Mouse (Mus musculus) myocyte (in vitro differentiated cells): ENCODE results near the gene Ring1. TPM values are rescaled to one million over a fixed set of nuclear protein-coding genes. Genes with fewer than 3 reads are reported as not detected.

Source experiments
- H3K27me3 ChIP-seq: one replicate; pipeline ENCODE4 v1.6.1; 2011; ENCODE audit not compliant: control insufficient read depth, insufficient read depth, insufficient read length
- H3K36me3 ChIP-seq: one replicate; pipeline ENCODE4 v1.6.1; 2011; ENCODE audit not compliant: control insufficient read depth, insufficient read depth
- H3K4me2 ChIP-seq: one replicate; pipeline ENCODE4 v1.6.1; 2011; ENCODE audit warnings: low read depth, control low read depth
- H3K4me3 ChIP-seq: one replicate; pipeline ENCODE4 v1.5.1; 2011; ENCODE audit warnings: mild to moderate bottlenecking, control low read depth, moderate library complexity
- H3K79me2 ChIP-seq: one replicate; pipeline ENCODE4 v1.6.1; 2011; ENCODE audit not compliant: control insufficient read depth, insufficient read depth
- H3ac ChIP-seq: one replicate; pipeline ENCODE4 v1.6.1; 2011; ENCODE audit not compliant: control insufficient read depth, insufficient read length
- CEBPB ChIP-seq: IDR thresholded peaks from 2 replicates; pipeline ENCODE4 v1.6.1; 2011; ENCODE audit warnings: mild to moderate bottlenecking, moderate library complexity; ENCODE audit not compliant: poor library complexity, insufficient read depth, severe bottlenecking
- E2F4 ChIP-seq: IDR thresholded peaks from one replicate; pipeline ENCODE4 v1.6.1; 2011; ENCODE audit warnings: mild to moderate bottlenecking, control low read depth, moderate library complexity; ENCODE audit not compliant: insufficient read depth
- MAX ChIP-seq: IDR thresholded peaks from one replicate; pipeline ENCODE4 v1.6.1; 2011; ENCODE audit warnings: low read depth, mild to moderate bottlenecking, control low read depth
- MYOD1 ChIP-seq, 3 experiments: IDR thresholded peaks; one replicate each; pipeline ENCODE4 v1.6.1; 2011; ENCODE audit warnings: control low read depth in 2 of 3, low read depth in 2 of 3, mild to moderate bottlenecking in 2 of 3, moderate library complexity in 1 of 3; ENCODE audit not compliant: insufficient read length in 2 of 3, control insufficient read depth in 1 of 3
- MYOG ChIP-seq, 3 experiments: IDR thresholded peaks; one replicate each; pipeline ENCODE4 v1.6.1; 2011; ENCODE audit warnings: control low read depth in 2 of 3, low read depth in 2 of 3, mild to moderate bottlenecking in 2 of 3; ENCODE audit not compliant: insufficient read length in 2 of 3, control insufficient read depth in 1 of 3, insufficient read depth in 1 of 3
- POLR2A ChIP-seq: IDR thresholded peaks from one replicate; pipeline ENCODE4 v1.6.1; 2011; ENCODE audit warnings: low read depth, mild to moderate bottlenecking, control low read depth, moderate library complexity; ENCODE audit not compliant: insufficient read length
- POLR2AphosphoS2 ChIP-seq: IDR thresholded peaks from one replicate; pipeline ENCODE4 v1.6.1; 2011; ENCODE audit warnings: low read depth, control low read depth; ENCODE audit not compliant: insufficient read length
- REST ChIP-seq: IDR thresholded peaks from one replicate; pipeline ENCODE4 v1.6.1; 2011; ENCODE audit warnings: mild to moderate bottlenecking, control low read depth, moderate library complexity; ENCODE audit not compliant: insufficient read depth, insufficient read length
- SRF ChIP-seq: IDR thresholded peaks from one replicate; pipeline ENCODE4 v1.6.1; 2011; ENCODE audit warnings: low read depth; ENCODE audit not compliant: control insufficient read depth, insufficient read length
- TCF12 ChIP-seq: IDR thresholded peaks from one replicate; pipeline ENCODE4 v1.6.1; 2011; ENCODE audit warnings: mild to moderate bottlenecking, control low read depth; ENCODE audit not compliant: poor library complexity, insufficient read depth, severe bottlenecking
- TCF3 ChIP-seq: IDR thresholded peaks from one replicate; pipeline ENCODE4 v1.6.1; 2011; ENCODE audit warnings: low read depth, control low read depth; ENCODE audit not compliant: insufficient read length
- USF1 ChIP-seq: IDR thresholded peaks from one replicate; pipeline ENCODE4 v1.6.1; 2011; ENCODE audit warnings: low read depth, mild to moderate bottlenecking, control low read depth, moderate library complexity
- polyA plus RNA-seq: library from polyadenylated mRNA; unstranded; fragments of >200 nt; fragmentation: generic; extraction: Trizol; gene quantifications from one replicate; pipeline ENCODE4 v1.2.1, GENCODE M21; 2012; ENCODE audit warnings: missing spikeins

Ring1 gene
- polyA plus RNA-seq, 1 experiment = 42.9 TPM

DNA sequence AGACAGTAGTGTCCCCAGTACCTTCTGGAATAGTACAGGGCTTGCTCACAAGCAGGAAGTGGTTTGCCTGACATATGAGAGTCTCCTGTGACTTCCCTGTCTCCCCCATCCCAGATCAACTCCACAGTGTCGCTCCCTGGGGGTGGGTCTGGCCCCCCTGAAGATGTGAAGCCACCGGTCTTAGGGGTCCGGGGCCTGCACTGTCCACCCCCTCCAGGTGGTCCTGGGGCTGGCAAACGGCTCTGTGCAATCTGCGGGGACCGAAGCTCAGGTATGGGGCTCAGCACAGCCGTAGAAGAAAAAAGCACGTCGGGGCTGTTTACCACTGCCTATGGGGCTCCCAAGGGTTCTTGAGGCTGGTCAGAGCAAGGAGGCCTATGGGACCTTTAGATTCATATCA lies 9.0 kb upstream of the Ring1 start:
- H3K27me3 ChIP-seq = no peaks in the 10 kb centered on the region
- peaks cover 39% of the 10 kb centered on the region for H3K79me2 ChIP-seq
- no peak for TF ChIP-seq MAX
- no peak for TF ChIP-seq TCF12
- no peak for TF ChIP-seq POLR2AphosphoS2
- no peak for TF ChIP-seq SRF
- no peak for TF ChIP-seq CEBPB
- H3K4me2 ChIP-seq = peak overlapping the region; percentile 88
- H3K36me3 ChIP-seq = peaks cover 13% of the 10 kb centered on the region
- H3ac ChIP-seq = no peak overlapping the region
- H3K4me3 ChIP-seq = peak overlapping the region; percentile 99

DNA sequence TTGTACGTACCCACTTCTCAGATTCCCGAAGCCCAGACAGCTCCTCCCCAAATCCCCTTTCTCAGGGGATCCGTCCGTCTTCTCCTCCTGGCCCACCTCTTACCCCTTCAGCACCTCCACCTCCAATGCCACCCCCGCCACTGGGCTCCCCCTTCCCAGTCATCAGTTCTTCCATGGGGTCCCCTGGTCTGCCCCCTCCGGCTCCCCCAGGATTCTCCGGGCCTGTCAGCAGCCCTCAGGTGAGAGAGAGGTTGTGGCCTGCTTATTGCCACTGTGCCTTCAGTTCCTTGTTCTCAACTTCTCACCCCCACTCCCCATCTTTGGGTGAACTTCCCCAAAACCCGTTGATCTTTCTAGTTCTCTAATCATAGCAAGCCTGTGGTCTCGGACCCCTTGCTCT lies 8.3 kb upstream of the Ring1 start:
- peaks cover 17% of the 10 kb centered on the region for H3K36me3 ChIP-seq

DNA sequence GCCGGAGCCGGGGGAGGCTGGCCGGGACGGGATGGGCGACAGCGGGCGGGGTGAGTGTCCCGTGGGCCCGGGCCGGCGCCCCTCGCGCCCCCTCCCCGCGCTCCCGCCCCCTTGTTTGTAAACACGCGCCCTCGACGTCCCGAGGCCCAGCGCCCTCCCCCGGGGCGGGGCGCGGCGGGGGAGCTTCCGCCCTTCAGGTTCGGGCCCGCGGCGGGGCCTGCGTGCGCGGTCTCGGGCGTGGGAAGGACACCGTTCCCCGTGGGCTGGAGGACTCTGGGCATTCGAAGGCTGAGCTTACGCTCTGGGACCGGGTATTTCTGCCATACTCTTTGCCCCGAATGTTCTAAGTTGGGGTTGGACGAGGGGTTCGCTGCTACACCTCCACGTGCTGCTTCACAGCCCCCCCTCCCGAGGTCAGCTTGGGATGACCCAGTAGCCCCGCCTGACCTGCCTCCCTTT lies 7.7 kb upstream of the Ring1 start:
- H3K36me3 ChIP-seq = peaks cover 12% of the 10 kb centered on the region
- H3K4me3 ChIP-seq = peak overlapping the region; percentile 99

More for the DNA sequence above, 8.3 kb upstream of the Ring1 start:
- peak overlapping the region; percentile 71 for H3ac ChIP-seq
- peak overlapping the region; percentile 88 for H3K4me2 ChIP-seq
- H3K79me2 ChIP-seq = peaks cover 39% of the 10 kb centered on the region
- TF ChIP-seq MYOG (IDR thresholded peaks at IDR 0.05; ENCODE audit: control insufficient read depth in 1 of 3, insufficient read depth in 1 of 3, insufficient read length in 2 of 3, low read depth in 2 of 3) (no peak), POLR2AphosphoS2 (no peak), MYOD1 (IDR thresholded peaks at IDR 0.05; ENCODE audit: control insufficient read depth in 1 of 3, insufficient read length in 2 of 3, low read depth in 2 of 3) (no peak), TCF3 (no peak), CEBPB (no peak), POLR2A (no peak), USF1 (no peak), SRF (no peak), TCF12 (no peak), MAX (no peak), REST (no peak), E2F4 (no peak)
- peak overlapping the region; percentile 99 for H3K4me3 ChIP-seq
- H3K27me3 ChIP-seq = no peaks in the 10 kb centered on the region

DNA sequence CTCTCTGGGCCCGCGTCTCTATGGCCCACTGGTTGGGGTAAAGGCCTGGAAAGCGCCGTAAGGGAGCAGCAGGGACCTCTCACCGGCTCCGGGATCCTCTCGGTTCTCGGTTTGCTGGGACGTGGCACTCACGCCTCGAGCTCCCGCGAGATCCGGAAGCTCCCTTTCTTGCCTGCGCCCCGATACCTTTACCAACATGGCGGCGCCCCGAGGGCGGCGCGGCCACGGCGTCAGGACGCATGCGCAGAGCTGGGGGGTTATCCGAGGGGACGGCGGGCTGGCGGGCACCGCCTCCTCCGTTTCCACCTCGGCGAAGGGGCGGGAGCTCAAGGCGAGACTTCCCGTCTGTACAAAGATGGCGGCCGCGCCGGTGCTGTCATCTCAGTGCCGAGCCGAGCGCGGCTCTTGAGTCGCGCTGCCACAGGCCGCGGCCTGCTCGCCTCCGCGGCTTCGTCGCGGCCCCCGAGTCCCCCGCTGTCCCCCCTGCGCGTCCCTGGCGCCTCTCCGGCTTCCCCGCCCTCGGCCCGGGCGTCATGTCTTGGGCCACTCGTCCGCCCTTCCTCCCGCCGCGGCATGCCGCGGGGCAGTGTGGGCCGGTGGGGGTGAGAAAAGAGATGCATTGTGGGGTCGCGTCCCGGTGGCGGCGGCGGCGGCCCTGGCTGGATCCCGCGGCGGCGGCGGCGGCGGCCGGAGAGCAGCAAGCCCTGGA lies 7.1 kb upstream of the Ring1 start, which contains the start of the genes Slc39a7 and Rxrb:
Gene Slc39a7 (minus strand): TSS at position 218 of the 709 bp plus-strand sequence.
Gene Rxrb (plus strand): TSS at position 348 of the 709 bp plus-strand sequence.
- H3K27me3 ChIP-seq = no peaks in the 10 kb centered on the region
- H3K36me3 ChIP-seq = peaks cover 12% of the 10 kb centered on the region
- TF ChIP-seq TCF12 (no peak), USF1 (no peak), CEBPB (no peak), MAX (no peak), POLR2AphosphoS2 (peak; percentile 80), MYOD1 (IDR thresholded peaks at IDR 0.05; ENCODE audit: control insufficient read depth in 1 of 3, insufficient read length in 2 of 3, low read depth in 2 of 3) (no peak), E2F4 (no peak), REST (no peak), POLR2A (peak; percentile 62), TCF3 (no peak), SRF (no peak), MYOG (IDR thresholded peaks at IDR 0.05; ENCODE audit: control insufficient read depth in 1 of 3, insufficient read depth in 1 of 3, insufficient read length in 2 of 3, low read depth in 2 of 3) (peak in 1 of 3 experiments; percentile 4)
- H3K79me2 ChIP-seq = peaks cover 39% of the 10 kb centered on the region
- peak within 1 kb of the TSS; percentile 71 for H3ac ChIP-seq
- H3K4me2 ChIP-seq = peak within 1 kb of the TSS; percentile 95
- H3K4me3 ChIP-seq = peak within 1 kb of the TSS; percentile 99

More for the DNA sequence above, 7.7 kb upstream of the Ring1 start:
- TF ChIP-seq POLR2A (peak; percentile 75), REST (no peak), SRF (no peak), MYOG (IDR thresholded peaks at IDR 0.05; ENCODE audit: control insufficient read depth in 1 of 3, insufficient read depth in 1 of 3, insufficient read length in 2 of 3, low read depth in 2 of 3) (no peak), E2F4 (peak; percentile 48), MYOD1 (IDR thresholded peaks at IDR 0.05; ENCODE audit: control insufficient read depth in 1 of 3, insufficient read length in 2 of 3, low read depth in 2 of 3) (no peak)
- Histone ChIP-seq H3K4me2 (peak overlapping the region; percentile 88), H3ac (peak overlapping the region; percentile 71), H3K27me3 (no peaks in the 10 kb centered on the region), H3K79me2 (peaks cover 39% of the 10 kb centered on the region)

DNA sequence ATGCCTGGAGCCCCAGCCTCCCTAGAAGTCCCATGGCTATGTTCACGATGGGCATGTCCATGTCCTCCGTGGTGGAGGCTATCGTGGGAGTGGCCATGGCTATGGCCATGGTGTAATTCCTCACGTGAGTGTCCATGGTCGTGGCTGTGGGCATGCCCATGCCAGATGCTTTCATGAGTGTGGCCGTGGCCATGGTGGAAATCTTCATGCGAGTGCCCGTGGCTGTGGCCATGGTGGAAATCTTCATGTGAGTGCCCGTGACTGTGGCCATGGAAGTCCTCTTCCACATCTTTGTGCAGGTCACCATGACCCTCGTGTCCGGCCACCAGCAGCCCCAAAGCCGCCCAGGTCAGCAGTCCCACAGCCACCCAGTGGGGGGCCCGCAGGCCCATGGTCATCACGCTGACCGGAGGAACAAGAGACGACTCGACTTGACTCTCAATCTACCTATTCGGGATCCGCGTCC lies 6.4 kb upstream of the Ring1 start:
- TF ChIP-seq E2F4 (no peak), CEBPB (no peak), TCF12 (no peak), MYOD1 (IDR thresholded peaks at IDR 0.05; ENCODE audit: control insufficient read depth in 1 of 3, insufficient read length in 2 of 3, low read depth in 2 of 3) (no peak), POLR2AphosphoS2 (peak; percentile 65), USF1 (no peak), POLR2A (peak; percentile 51)
- peaks cover 12% of the 10 kb centered on the region for H3K36me3 ChIP-seq
- H3ac ChIP-seq = peak overlapping the region; percentile 71

More for the DNA sequence above, 6.4 kb upstream of the Ring1 start:
- H3K79me2 ChIP-seq = peaks cover 39% of the 10 kb centered on the region
- H3K27me3 ChIP-seq = no peaks in the 10 kb centered on the region
- H3K4me2 ChIP-seq = peak overlapping the region; percentile 95
- peak overlapping the region; percentile 99 for H3K4me3 ChIP-seq
